Mouse (Mus musculus) forebrain, embryonic 16.5 days (tissue): ENCODE measurements around the gene Pwp2. TPM values are rescaled to one million over a fixed set of nuclear protein-coding genes. Genes with fewer than 3 reads are reported as not detected.

Experiments used
- ATAC-seq: fragments of 200-750 bp; cut with Nextera tagmentation; 2 replicates; pipeline ENCODE4 v1.8.0; 2017; ENCODE audit warnings: mild to moderate bottlenecking, moderate library complexity
- H3K27ac ChIP-seq: fragments of 300-500 bp; sonication (generic); 2 replicates; pipeline ENCODE4 v1.5.1; 2014; ENCODE audit warnings: low read length, control low read depth
- H3K27me3 ChIP-seq: fragments of 300-500 bp; sonication (generic); replicated peaks from 2 replicates; pipeline ENCODE4 v1.6.1; 2014; ENCODE audit warnings: low read length; ENCODE audit not compliant: control insufficient read depth, insufficient read depth
- H3K36me3 ChIP-seq: fragments of 300-500 bp; sonication (generic); 2 replicates; pipeline ENCODE4 v1.6.1; 2014; ENCODE audit not compliant: control insufficient read depth, insufficient read depth
- H3K4me1 ChIP-seq: fragments of 300-500 bp; sonication (generic); replicated peaks from 2 replicates; pipeline ENCODE4 v1.6.1; 2014; ENCODE audit warnings: low read length; ENCODE audit not compliant: control insufficient read depth, insufficient read depth
- H3K4me2 ChIP-seq: fragments of 300-500 bp; sonication (generic); 2 replicates; pipeline ENCODE4 v1.6.1; 2014; ENCODE audit warnings: mild to moderate bottlenecking, low read length, control low read depth
- H3K4me3 ChIP-seq: fragments of 300-500 bp; sonication (generic); replicated peaks from 2 replicates; pipeline ENCODE4 v1.5.1; 2014; ENCODE audit warnings: mild to moderate bottlenecking, low read length, control low read depth
- H3K9ac ChIP-seq: fragments of 300-500 bp; sonication (generic); replicated peaks from 2 replicates; pipeline ENCODE4 v1.6.1; 2014; ENCODE audit warnings: low read depth, low read length, control low read depth
- H3K9me3 ChIP-seq: fragments of 300-500 bp; sonication (generic); 2 replicates; pipeline ENCODE4 v1.6.1; 2016; ENCODE audit warnings: low read length; ENCODE audit not compliant: control insufficient read depth
- WGBS: fragments of 180-500 bp; shearing (Covaris S2); extraction: QIAGEN DNeasy Blood & Tissue Kit; methylation state at CpG from one replicate; pipeline ENCODE4 v1.1.7; 2014; 5-methylcytosine and 5-hydroxymethylcytosine counted together
- polyA plus RNA-seq: library from polyadenylated mRNA; unstranded; fragments of >200 nt; fragmentation: Nextera tagmentation; extraction: Ambion mirVana; gene quantifications from 2 replicates; pipeline ENCODE4 v1.2.1, GENCODE M21; 2015

Gene Pwp2
- polyA plus RNA-seq, 1 experiment from 2014 or later, result 24.5 TPM

GRCm38 (mm10) chr10:78158041-78158440 lies 26.9 kb downstream of the Pwp2 start:
- 74% methylated on average over 15 of the region's 15 CpGs for WGBS
- Histone ChIP-seq H3K4me1 (peaks cover 9% of the 10 kb centered on the region), H3K4me2 (no peak overlapping the region), H3K27ac (no peak overlapping the region), H3K9me3 (no peaks in the 10 kb centered on the region), H3K9ac (no peak overlapping the region), H3K4me3 (no peak overlapping the region), H3K27me3 (no peaks in the 10 kb centered on the region), H3K36me3 (no peaks in the 10 kb centered on the region)
- ATAC-seq, result no peak

- no peaks in the 10 kb centered on the region for H3K9me3 ChIP-seq
- no peak overlapping the region for H3K27ac ChIP-seq
- no peak overlapping the region for H3K9ac ChIP-seq
- WGBS, result 80% methylated on average over 6 of the region's 6 CpGs
- no peak overlapping the region for H3K4me3 ChIP-seq
- peaks cover 9% of the 10 kb centered on the region for H3K4me1 ChIP-seq
- ATAC-seq, result no peak
- H3K27me3 ChIP-seq, result no peaks in the 10 kb centered on the region
- no peaks in the 10 kb centered on the region for H3K36me3 ChIP-seq
- H3K4me2 ChIP-seq, result no peak overlapping the region
Measured at GRCm38 (mm10) chr10:78156926-78157325, 28.0 kb downstream of the Pwp2 start.

DNA sequence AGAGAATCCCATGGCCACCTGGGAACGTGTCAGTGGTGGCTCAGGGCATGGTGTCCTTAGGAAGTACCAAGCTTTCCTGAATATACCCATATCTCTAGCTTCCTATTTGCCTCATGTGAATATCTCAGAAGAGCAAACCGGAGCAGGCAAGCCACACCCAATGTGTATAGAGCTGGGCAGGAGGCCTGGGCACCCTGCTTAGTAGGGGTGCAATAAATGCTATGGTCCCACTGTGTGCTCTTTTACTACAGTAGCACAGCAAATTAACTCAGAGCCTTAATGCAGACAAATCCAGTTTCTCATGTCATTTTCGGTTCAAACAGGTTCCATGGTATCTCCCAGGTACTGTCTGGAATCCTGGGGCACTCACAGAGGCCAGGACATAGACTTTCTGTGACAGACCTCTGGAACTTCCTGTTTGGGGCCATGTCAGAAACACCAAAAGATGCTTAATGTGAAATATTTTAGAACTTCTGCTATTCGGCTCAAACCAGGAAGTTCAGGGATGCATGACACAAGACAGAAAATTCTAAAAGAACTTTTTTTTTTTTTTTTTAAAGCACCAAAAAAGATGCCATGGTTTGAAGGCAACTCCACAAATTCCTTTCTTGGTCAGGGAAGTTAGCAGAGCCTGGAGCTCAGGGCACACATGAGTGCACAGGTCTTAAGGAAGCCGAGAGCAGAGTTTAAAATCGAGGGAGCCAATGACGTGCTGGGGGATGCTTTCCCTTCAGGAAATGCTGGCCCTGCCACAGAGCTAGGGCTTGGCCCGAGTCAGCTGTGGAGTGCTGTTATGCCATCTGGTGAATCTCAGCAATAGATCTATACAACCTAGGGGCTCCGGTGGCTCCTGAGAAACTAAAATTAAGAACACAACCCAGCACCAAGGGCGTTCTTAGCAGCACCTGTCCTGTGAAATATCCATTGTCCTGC lies 35.8 kb downstream of the Pwp2 start:
- Histone ChIP-seq H3K27me3 (no peaks in the 10 kb centered on the region), H3K4me2 (no peak overlapping the region), H3K36me3 (no peaks in the 10 kb centered on the region), H3K9me3 (no peaks in the 10 kb centered on the region), H3K4me3 (no peak overlapping the region), H3K27ac (no peak overlapping the region), H3K9ac (no peak overlapping the region), H3K4me1 (no peaks in the 10 kb centered on the region)
- ATAC-seq, result no peak
- WGBS, result 65% methylated on average over 10 of the region's 10 CpGs

DNA sequence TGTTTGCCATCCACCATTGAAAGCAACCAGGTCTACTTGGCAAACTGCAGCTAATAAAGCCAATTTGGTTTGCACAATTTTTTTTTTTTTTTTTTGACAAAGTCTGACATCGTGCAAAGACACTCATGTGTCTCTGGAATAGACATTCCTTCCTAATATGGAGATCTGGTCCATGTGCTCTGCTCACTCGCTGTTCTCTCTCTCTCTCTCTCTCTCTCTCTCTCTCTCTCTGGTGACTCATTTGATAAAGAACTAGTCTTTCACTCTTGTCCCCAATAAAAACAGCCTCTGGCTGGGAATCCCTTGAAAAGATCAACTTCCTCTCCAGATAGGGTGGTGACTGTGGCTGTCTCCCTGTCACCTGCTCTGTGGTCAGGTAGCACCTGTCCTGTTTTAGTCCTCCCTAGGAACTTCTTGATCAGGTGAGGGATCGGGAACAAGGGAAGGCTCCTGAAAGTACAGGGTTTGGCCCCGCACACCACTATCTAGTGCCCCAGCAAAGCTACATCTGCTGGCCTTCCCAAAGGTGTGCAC lies 37.0 kb downstream of the Pwp2 start:
- Histone ChIP-seq H3K4me2 (no peak overlapping the region), H3K4me3 (no peak overlapping the region), H3K36me3 (no peaks in the 10 kb centered on the region), H3K4me1 (no peaks in the 10 kb centered on the region), H3K27me3 (no peaks in the 10 kb centered on the region), H3K9ac (no peak overlapping the region), H3K27ac (no peak overlapping the region), H3K9me3 (no peaks in the 10 kb centered on the region)
- 87% methylated on average over 4 of the region's 4 CpGs for WGBS
- ATAC-seq, result no peak

GRCm38 (mm10) chr10:78143727-78144505 lies 41.0 kb downstream of the Pwp2 start:
- Histone ChIP-seq H3K27ac (no peak overlapping the region), H3K4me3 (no peak overlapping the region), H3K36me3 (no peaks in the 10 kb centered on the region), H3K4me2 (no peak overlapping the region), H3K27me3 (no peaks in the 10 kb centered on the region), H3K9ac (no peak overlapping the region), H3K9me3 (no peaks in the 10 kb centered on the region), H3K4me1 (no peaks in the 10 kb centered on the region)
- 56% methylated on average over 8 of the region's 8 CpGs for WGBS
- no peak for ATAC-seq

GRCm38 (mm10) chr10:78140843-78141242 lies 44.1 kb downstream of the Pwp2 start:
- Histone ChIP-seq H3K4me1 (no peaks in the 10 kb centered on the region), H3K36me3 (no peaks in the 10 kb centered on the region), H3K27me3 (no peaks in the 10 kb centered on the region), H3K4me2 (no peak overlapping the region), H3K9me3 (no peaks in the 10 kb centered on the region), H3K27ac (no peak overlapping the region), H3K4me3 (no peak overlapping the region), H3K9ac (no peak overlapping the region)
- no peak for ATAC-seq
- WGBS, result 77% methylated on average over 3 of the region's 3 CpGs

- H3K4me1 ChIP-seq, result peaks cover 4% of the 10 kb centered on the region
- no peak overlapping the region for H3K9ac ChIP-seq
- no peak overlapping the region for H3K27ac ChIP-seq
- no peaks in the 10 kb centered on the region for H3K36me3 ChIP-seq
- no peak overlapping the region for H3K4me3 ChIP-seq
- no peak for ATAC-seq
- H3K27me3 ChIP-seq, result no peaks in the 10 kb centered on the region
- H3K4me2 ChIP-seq, result no peak overlapping the region
- H3K9me3 ChIP-seq, result no peaks in the 10 kb centered on the region
- WGBS, result 84% methylated on average over 1 of the region's 1 CpGs
Measured at GRCm38 (mm10) chr10:78140251-78140600, 44.7 kb downstream of the Pwp2 start.

DNA sequence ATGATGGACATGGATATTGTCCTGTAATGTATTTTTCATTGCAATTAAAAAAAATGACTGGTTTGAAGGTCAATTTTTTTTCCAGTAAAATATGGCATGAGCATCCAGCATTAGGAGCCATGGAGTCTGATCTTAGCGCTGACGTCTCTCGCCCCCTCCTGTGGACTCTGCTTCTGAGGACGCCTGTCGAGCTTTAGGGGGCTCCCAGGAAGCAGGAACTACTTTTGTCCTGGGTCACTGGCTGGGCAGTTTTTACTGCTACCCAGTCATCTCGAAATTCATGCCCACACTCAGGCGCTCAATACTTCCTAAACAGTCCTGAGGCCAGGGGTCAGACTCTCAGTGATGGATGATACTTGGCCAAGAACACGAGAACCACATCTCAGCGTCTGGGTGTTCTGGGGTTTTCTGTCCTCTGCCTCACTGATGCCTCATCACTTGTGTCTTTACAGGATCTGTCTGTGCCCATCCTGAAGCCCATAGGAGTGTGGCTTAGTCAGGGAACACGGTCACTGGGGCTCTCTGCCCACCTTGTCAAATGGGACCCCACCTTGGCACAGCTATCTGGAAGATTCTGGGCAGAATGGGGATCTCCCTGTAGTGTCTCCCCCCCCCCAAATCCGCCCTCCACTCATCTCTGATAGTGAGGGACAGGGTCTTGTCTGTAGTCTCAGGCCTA lies 45.2 kb downstream of the Pwp2 start:
- WGBS, result 79% methylated on average over 11 of the region's 11 CpGs
- Histone ChIP-seq H3K9me3 (no peaks in the 10 kb centered on the region), H3K9ac (no peak overlapping the region), H3K27ac (no peak overlapping the region), H3K4me2 (no peak overlapping the region), H3K27me3 (no peaks in the 10 kb centered on the region), H3K4me3 (no peak overlapping the region), H3K36me3 (no peaks in the 10 kb centered on the region), H3K4me1 (peaks cover 8% of the 10 kb centered on the region)
- no peak for ATAC-seq
